Mouse (Mus musculus) lung, postnatal 0 days (tissue): ENCODE results near the gene Mroh3.

Source experiments
- CTCF ChIP-seq: IDR thresholded peaks from 2 replicates; pipeline ENCODE4 v1.5.1; 2016; ENCODE audit warnings: antibody characterized with exemption, mild to moderate bottlenecking
- EP300 ChIP-seq: IDR thresholded peaks from 2 replicates; pipeline ENCODE4 v1.6.1; 2016; ENCODE audit warnings: antibody characterized with exemption, mild to moderate bottlenecking, control low read depth

DNA sequence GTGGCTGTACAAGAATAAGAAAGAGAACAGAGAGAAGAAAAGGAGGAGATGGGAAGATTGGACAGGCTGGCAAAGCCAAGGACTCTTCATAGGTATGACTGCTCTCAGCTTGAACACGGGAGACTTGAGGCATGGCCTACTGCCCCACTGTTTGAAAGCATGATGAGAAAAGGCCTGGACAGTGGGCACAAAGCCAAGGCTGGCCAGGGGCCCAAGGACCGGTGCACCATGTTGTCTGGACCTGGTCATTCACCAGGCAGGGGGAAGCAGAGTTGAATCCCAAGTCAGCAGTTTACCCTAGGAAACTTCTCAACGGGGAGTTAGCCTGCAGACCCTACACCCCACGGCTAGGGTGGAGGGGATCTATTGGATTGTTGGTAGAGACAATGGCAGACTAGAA lies 15.2 kb upstream of the Mroh3 start:
- TF ChIP-seq CTCF (no peak), EP300 (no peak)
